Mouse (Mus musculus) intestine, embryonic 16.5 days (tissue): ENCODE measurements at regions not wholly inside any gene's neighbourhood (a gene's known extent, or its start where the extent isn't known, plus 50 kb on each side); places are given as distances from the start of the nearest gene placed in this dataset.

Source experiments
- ATAC-seq: fragments of 200-750 bp; cut with Nextera tagmentation; 2 replicates; pipeline ENCODE4 v1.8.0; 2017; ENCODE audit warnings: moderate TSS enrichment, moderate library complexity
- H3K27ac ChIP-seq: fragments of 300-500 bp; sonication (generic); 2 replicates; pipeline ENCODE4 v1.5.1; 2014; ENCODE audit warnings: mild to moderate bottlenecking, low read length
- H3K27me3 ChIP-seq: fragments of 300-500 bp; sonication (generic); replicated peaks from 2 replicates; pipeline ENCODE4 v1.6.1; 2014; ENCODE audit warnings: low read length, control low read depth, mixed read lengths; ENCODE audit not compliant: control insufficient read depth, insufficient read depth
- H3K36me3 ChIP-seq: fragments of 300-500 bp; sonication (generic); 2 replicates; pipeline ENCODE4 v1.6.1; 2014; ENCODE audit warnings: low read length, control low read depth; ENCODE audit not compliant: control insufficient read depth, insufficient read depth
- H3K4me1 ChIP-seq: fragments of 300-500 bp; sonication (generic); 2 replicates; pipeline ENCODE4 v1.6.1; 2014; ENCODE audit warnings: low read length, control low read depth, mixed read lengths; ENCODE audit not compliant: control insufficient read depth, insufficient read depth
- H3K4me2 ChIP-seq: fragments of 300-500 bp; sonication (generic); 2 replicates; pipeline ENCODE4 v1.6.1; 2014; ENCODE audit warnings: low read depth, low read length, control low read depth
- H3K4me3 ChIP-seq: fragments of 300-500 bp; sonication (generic); 2 replicates; pipeline ENCODE4 v1.5.1; 2014; ENCODE audit warnings: mild to moderate bottlenecking, low read length
- H3K9ac ChIP-seq: fragments of 300-500 bp; sonication (generic); 2 replicates; pipeline ENCODE4 v1.6.1; 2014; ENCODE audit warnings: low read depth, low read length
- H3K9me3 ChIP-seq: fragments of 300-500 bp; sonication (generic); 2 replicates; pipeline ENCODE4 v1.6.1; 2016; ENCODE audit warnings: low read length, control low read depth; ENCODE audit not compliant: control insufficient read depth
- WGBS: fragments of 180-500 bp; shearing (Covaris S2); extraction: QIAGEN DNeasy Blood & Tissue Kit; methylation state at CpG from one replicate; pipeline ENCODE4 v1.1.7; 2014; 5-methylcytosine and 5-hydroxymethylcytosine counted together

GRCm38 (mm10) chr15:16541226-16541625 is 187.3 kb upstream of the Cdh9 start:
- Histone ChIP-seq H3K27ac (no peak overlapping the region), H3K36me3 (no peaks in the 10 kb centered on the region), H3K4me1 (no peaks in the 10 kb centered on the region), H3K9me3 (no peaks in the 10 kb centered on the region), H3K9ac (no peak overlapping the region), H3K4me3 (no peak overlapping the region), H3K27me3 (no peaks in the 10 kb centered on the region), H3K4me2 (no peak overlapping the region)
- WGBS, result 35% methylated on average over 1 of the region's 1 CpGs
- ATAC-seq, result no peak

DNA sequence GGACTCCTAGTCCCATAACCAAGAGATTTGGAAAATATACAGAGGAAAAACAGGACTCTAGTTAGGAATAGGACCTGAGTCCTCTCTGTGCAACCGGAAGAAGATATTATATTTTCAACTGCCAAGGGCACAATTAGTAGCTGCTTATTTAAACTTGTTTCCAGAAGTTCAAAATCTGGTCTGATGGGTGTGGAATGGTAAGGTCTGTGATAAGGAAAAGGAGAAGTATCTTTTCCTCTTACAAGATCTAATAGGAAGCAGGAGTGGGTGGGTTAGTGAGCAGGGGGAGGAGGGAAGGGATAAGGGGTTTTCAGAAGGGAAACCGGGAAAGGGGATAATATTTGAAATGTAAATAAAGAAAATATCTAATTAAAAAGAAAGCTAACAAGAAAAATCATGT is 173.4 kb upstream of the Cdh9 start:
- Histone ChIP-seq H3K4me3 (no peak overlapping the region), H3K9ac (no peak overlapping the region), H3K27ac (no peak overlapping the region), H3K4me2 (no peak overlapping the region), H3K9me3 (no peaks in the 10 kb centered on the region), H3K27me3 (no peaks in the 10 kb centered on the region), H3K36me3 (no peaks in the 10 kb centered on the region), H3K4me1 (no peaks in the 10 kb centered on the region)
- no peak for ATAC-seq
- 91% methylated on average over 2 of the region's 2 CpGs for WGBS

- Histone ChIP-seq H3K27me3 (no peaks in the 10 kb centered on the region), H3K4me3 (no peak overlapping the region), H3K9me3 (no peaks in the 10 kb centered on the region), H3K36me3 (no peaks in the 10 kb centered on the region), H3K27ac (no peak overlapping the region), H3K9ac (no peak overlapping the region), H3K4me2 (no peak overlapping the region), H3K4me1 (no peaks in the 10 kb centered on the region)
- no peak for ATAC-seq
- 90% methylated on average over 9 of the region's 9 CpGs for WGBS
These were observed 172.2 kb upstream of the Cdh9 start for GRCm38 (mm10) chr15:16556338-16556737.

DNA sequence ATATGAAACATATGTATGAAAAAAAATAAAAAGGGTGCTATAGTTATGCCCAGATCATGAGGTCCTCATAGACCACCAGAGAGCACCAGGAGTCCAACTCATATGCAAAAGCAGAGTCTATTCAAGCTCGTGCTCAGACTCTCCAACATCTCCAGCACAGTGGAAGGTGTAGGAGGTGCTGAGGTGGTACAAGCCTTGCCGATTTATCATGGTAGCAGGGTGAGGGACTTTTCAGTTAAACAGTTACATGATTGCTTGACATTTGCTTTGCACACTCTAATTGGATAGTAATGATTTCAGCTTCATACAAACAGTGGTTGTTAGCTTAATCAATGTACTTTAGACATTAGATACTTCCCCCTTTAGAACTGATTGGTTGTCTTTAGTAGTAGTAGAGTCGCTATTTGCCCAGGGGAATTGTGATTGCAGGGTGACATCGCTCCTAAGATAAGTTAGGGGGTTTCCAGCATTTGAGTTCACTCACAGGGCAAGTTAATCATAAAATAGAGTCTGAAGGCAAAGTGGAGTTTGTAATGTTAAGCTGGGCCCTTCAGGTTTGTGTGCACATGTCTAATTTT is 162.3 kb upstream of the Cdh9 start:
- Histone ChIP-seq H3K9me3 (no peaks in the 10 kb centered on the region), H3K4me1 (no peaks in the 10 kb centered on the region), H3K4me2 (0 out of 2 replicates have a peak overlapping the region, but pooled peaks have one; percentile 17), H3K27ac (no peak overlapping the region), H3K36me3 (no peaks in the 10 kb centered on the region), H3K9ac (no peak overlapping the region), H3K27me3 (no peaks in the 10 kb centered on the region), H3K4me3 (no peak overlapping the region)
- ATAC-seq, result peak; percentile 97
- 54% methylated on average over 4 of the region's 4 CpGs for WGBS

DNA sequence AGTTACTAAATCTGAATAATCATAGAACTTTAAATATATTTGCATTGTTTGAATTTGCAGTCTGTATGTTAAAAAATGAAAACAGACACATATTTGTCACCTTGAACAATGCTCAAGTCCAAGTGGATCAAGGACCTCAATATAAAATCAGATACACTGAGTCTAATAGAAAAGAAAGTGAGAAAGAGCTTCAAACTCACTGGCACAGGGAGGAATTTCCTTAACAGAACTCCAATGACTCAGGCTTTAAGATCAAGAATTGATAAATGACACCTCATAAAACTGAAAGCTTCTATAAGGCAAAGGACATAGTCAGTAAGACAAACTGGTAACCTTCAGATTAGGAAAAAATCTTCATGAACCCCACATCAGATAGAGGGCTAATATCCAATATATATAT is 161.8 kb upstream of the Cdh9 start:
- H3K36me3 ChIP-seq, result no peaks in the 10 kb centered on the region
- no peak overlapping the region for H3K27ac ChIP-seq
- H3K4me1 ChIP-seq, result no peaks in the 10 kb centered on the region
- H3K9ac ChIP-seq, result no peak overlapping the region
- no peak overlapping the region for H3K4me2 ChIP-seq
- H3K4me3 ChIP-seq, result no peak overlapping the region
- ATAC-seq, result peak; percentile 63
- no peaks in the 10 kb centered on the region for H3K9me3 ChIP-seq
- no peaks in the 10 kb centered on the region for H3K27me3 ChIP-seq

DNA sequence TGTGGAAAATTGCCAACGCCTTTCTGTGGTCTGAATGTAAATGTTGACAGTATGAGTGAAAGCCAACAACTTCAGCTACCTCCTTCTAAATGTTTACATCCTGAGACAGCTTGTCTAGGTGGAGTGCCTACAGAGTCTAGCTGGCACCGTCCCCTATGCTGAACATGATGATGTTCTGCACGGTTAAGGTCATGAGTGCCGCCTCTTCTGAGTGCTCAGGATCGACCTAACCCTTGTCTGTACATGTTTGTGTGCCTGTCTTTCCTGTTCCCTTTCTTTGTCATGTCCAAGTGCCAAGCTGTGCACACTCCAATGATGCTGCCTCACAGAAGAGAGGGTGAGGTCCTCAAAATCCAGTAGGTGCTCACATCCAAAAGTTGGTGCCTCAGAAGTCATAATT is 111.7 kb upstream of the Cdh9 start:
- no peak overlapping the region for H3K27ac ChIP-seq
- ATAC-seq, result no peak
- no peaks in the 10 kb centered on the region for H3K4me1 ChIP-seq
- H3K36me3 ChIP-seq, result no peaks in the 10 kb centered on the region
- H3K9me3 ChIP-seq, result no peaks in the 10 kb centered on the region
- H3K27me3 ChIP-seq, result no peaks in the 10 kb centered on the region
- no peak overlapping the region for H3K4me3 ChIP-seq
- WGBS, result 83% methylated on average over 5 of the region's 5 CpGs
- H3K9ac ChIP-seq, result no peak overlapping the region
- H3K4me2 ChIP-seq, result no peak overlapping the region

GRCm38 (mm10) chr15:16629341-16630121 is 99.0 kb upstream of the Cdh9 start:
- WGBS, result 90% methylated on average over 8 of the region's 8 CpGs
- no peak overlapping the region for H3K4me2 ChIP-seq
- ATAC-seq, result no peak

GRCm38 (mm10) chr15:16639631-16640030 is 88.9 kb upstream of the Cdh9 start:
- ATAC-seq, result no peak

More at GRCm38 (mm10) chr15:16629341-16630121, 99.0 kb upstream of the Cdh9 start:
- no peak overlapping the region for H3K9ac ChIP-seq
- no peak overlapping the region for H3K4me3 ChIP-seq
- H3K36me3 ChIP-seq, result no peaks in the 10 kb centered on the region
- H3K27me3 ChIP-seq, result no peaks in the 10 kb centered on the region
- H3K4me1 ChIP-seq, result no peaks in the 10 kb centered on the region
- no peaks in the 10 kb centered on the region for H3K9me3 ChIP-seq
- no peak overlapping the region for H3K27ac ChIP-seq

GRCm38 (mm10) chr15:16652934-16653669 is 75.5 kb upstream of the Cdh9 start:
- Histone ChIP-seq H3K4me1 (no peaks in the 10 kb centered on the region), H3K9me3 (no peaks in the 10 kb centered on the region), H3K4me2 (no peak overlapping the region), H3K27ac (no peak overlapping the region), H3K9ac (no peak overlapping the region), H3K36me3 (no peaks in the 10 kb centered on the region), H3K4me3 (no peak overlapping the region), H3K27me3 (no peaks in the 10 kb centered on the region)
- WGBS, result 77% methylated on average over 3 of the region's 3 CpGs
- ATAC-seq, result no peak

More at GRCm38 (mm10) chr15:16639631-16640030, 88.9 kb upstream of the Cdh9 start:
- no peaks in the 10 kb centered on the region for H3K36me3 ChIP-seq
- H3K4me2 ChIP-seq, result no peak overlapping the region
- no peak overlapping the region for H3K27ac ChIP-seq
- no peak overlapping the region for H3K9ac ChIP-seq
- WGBS, result 55% methylated on average over 3 of the region's 3 CpGs
- H3K27me3 ChIP-seq, result no peaks in the 10 kb centered on the region
- H3K4me1 ChIP-seq, result no peaks in the 10 kb centered on the region
- H3K4me3 ChIP-seq, result no peak overlapping the region
- no peaks in the 10 kb centered on the region for H3K9me3 ChIP-seq
